Mouse (Mus musculus): ENCODE results near the gene Gm5485.

The Gm5485 gene

DNA sequence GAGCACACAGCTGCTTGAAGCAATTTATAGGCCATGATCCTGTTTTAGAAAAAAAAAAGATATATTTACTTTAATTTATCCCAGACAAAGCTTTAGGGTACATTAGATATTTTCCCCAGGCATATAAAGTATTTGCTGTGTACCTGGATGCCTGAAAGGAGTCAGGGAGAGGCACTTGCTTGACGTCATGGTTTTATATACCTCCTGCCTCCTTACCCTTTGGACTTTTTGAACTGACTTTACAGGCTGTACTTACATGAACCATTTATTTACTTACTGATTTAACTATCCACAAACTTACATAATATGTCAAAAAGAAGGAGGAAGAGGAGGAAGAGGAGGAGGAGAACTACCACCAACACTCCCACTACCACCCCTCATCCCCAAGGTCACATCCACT lies at the start of gene Gm5485:
Gm5485 (minus strand) TSS at position 171 of the 400 bp plus-strand sequence.
- DNase-seq: no peak

DNA sequence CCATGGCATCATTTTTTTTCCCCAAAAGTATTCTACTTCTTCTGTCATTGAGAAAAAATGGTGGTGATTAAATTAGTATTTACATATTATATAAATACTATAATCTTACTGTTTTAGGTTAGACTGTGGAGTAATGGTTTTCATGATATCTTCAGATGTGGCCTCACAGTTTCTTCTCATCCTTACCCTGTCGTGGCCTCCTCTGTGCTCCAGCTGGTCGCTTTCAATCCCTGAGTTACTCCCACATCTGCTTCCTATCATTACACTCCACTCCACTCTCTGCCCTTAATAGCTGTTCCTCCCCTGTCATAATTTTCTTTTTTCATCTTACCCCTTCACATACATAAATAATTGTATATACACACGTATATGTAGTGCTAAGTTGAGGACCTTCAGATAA lies 41.0 kb upstream of the Gm5485 start:
- no peak for DNase-seq

DNA sequence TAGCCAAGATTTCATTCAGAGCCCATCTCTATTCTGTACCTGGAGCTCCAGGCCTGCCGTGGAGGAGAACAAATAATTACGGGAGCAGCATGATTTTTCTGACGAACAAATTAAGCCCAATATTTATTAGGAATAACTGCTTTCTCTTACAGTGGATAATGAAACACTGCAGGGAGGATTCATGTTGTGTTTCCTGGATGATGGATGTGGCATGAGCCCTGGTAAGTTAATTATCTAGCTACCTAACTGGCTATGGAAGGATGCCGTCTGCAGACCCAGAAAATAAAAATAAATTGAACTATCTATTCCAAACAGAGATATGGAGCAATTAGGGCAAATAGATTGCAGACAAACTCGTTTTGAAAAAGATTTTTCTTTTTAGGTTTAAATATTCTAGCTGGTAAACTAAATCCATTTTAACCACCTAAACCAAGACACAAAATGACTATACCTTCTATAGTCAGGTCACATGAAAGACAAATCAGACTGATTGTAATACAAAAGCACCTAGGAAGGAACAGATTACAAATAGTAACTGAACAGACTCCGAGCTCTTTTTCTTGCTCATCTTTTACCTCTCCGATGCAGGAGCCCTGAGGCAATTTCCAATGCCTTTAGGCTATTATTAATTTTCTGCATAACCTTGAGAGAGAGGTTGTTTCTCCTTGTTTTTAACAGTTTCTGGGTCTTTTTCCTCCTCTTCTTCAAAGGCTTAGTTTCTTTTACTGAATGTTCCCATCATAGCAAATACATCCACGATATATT lies 34.1 kb upstream of the Gm5485 start:
- no peak for DNase-seq

DNA sequence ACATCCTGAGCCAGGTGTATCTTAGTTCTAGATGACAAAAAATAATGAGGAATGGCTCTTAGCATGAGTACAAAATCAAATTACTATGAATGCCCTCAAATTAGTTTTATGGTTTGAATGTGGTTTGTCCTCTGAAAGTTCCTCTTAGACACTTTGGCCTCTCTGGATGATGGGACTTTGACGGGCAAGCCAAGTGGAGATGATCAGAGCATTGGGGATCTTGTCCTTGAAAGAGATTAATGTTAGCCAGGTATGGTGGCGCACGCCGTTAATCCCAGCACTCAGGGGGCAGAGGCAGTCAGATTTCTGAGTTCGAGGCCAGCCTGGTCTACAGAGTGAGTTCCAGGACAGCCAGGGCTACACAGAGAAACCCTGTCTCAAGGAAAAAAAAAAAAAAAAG lies 32.4 kb upstream of the Gm5485 start:
- DNase-seq: no peak

DNA sequence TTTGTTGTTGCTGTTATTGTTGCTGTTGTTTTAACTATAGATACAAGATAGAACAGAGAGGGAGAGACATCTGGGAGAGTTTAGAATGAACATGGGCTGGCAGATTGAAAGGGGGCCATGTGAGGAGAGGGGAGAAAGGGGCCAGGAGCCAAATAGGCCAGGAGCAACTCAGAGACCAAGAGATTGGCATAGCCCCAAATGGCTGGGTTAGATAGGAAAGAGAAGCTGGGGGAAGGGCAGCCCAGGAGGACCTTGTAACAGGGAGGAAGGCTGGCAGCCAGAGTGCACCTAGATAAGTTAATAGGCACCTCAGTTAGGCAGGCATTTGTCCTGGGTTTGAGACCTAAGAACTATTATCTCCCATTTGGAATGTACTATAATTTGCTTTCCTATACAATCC lies 25.3 kb upstream of the Gm5485 start:
- no peak for DNase-seq

DNA sequence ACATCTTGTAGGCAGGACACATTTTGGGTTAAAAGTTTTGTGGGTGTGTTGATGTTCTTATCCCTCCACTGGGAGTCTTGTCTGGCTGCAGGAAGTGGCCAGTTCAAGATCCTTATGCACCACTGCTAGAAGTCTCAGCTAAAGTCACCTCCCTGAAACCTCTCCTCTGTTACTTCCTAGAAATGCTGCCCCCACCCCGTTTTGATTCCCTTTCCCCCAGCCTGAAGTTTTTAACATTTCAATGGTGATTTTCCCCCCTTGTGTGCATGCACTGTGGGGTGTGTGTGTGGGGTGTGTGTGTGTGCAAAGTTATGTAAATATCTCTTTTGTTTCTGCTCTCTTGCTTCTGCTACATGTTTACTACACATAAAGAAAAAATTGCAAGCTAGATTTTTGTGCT lies 23.2 kb upstream of the Gm5485 start:
- DNase-seq: no peak

DNA sequence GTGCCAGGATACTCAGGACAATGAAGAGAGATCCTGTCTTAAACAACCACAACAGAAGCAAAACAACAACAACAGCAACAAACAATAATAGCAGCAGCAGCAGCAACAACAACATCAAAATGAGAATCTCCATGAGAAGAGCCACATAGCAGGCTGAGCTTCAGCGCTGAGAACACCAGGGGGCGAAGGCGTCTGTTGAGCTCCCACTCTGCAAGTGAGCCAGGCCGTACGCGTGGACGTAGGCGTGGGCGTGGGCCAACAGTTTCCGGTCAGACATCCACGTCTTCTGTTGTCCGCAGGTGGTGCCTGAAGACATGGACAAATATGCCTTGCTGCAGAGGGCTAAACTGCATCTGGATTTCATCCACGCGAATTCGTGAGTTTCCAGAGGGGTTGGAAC lies 18.8 kb upstream of the Gm5485 start, which contains the start of gene Morc1:
Morc1 (plus strand) TSS at position 211 of the 400 bp plus-strand sequence.
- DNase-seq: peak in 1 of 2 experiments; percentile 7

DNA sequence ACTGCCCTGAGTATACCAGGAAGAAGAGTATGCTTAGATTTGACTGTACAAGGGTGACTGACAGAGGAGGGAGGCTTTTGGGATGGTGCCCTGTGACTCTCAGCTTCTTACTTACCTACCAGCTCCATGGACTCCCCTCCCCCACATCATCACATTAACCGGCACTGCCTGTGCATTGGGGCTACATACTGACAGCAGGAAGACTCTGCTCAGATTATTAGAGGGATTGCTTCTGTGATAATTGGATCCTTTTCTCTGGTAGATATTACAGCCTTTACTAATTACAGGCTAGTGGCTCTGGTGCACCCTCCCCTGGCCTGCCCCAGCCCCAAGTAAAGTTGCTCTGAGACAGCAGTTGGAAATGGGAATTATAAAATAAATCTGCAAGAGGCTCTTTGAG lies 17.2 kb upstream of the Gm5485 start:
- DNase-seq: no peak

DNA sequence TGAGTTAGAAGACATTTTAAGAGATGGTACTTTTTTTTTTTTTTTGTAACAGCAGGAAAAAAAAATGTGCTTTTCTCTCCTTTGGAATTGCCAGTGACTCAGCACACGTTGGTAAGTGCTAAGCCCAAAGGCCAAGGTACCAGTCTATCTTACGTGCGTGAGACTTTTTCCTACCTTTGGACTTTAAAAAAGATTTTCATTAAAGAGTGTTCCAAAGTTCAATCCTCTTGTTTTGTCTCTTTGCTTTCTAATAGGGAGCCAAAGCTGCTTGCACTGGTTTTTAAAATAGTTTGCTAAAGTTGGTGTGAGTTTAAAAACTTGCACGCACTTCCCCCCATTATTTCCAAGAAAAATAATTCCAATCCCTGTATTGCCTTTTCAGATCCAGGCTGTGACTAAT lies 11.9 kb upstream of the Gm5485 start:
- no peak for DNase-seq

DNA sequence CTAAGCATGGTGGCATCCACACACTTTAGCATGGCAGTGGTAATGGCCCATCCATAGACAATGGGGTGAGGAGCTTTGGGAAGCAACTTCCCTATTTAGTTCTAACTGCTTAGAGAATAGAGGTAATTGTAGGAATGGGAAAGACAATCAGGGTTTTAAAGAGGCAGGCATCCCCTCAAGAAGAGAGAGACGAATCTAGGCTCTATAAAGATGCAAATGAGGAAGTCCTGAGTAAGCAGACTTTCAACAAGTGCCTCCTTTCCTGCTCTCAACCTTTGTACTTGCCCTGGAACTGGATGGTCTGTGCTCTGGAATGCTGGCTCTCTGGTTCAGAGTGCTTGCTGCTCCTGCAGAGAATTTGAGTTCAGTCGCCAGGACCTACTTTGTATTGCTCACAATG lies 10.3 kb upstream of the Gm5485 start:
- DNase-seq: no peak

DNA sequence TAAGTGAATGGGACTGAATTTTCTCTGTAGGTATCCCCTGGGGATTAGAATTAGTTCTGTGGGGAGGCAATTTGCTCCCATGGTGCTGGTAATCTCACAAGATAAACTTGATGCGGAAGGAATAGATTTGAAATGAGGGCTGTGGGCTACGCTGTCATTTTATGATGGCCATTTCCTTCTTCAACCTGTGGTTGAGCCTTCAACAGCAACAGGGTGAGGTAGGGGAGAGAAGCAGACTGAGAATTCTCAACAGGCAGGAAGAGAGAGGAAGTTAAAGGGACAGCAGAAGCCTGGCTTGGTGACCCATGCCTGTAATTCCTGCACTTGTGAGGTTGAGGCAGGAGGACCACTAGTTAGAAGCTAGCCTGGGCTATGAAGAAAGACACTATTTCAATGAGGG lies 6.8 kb upstream of the Gm5485 start:
- no peak for DNase-seq

DNA sequence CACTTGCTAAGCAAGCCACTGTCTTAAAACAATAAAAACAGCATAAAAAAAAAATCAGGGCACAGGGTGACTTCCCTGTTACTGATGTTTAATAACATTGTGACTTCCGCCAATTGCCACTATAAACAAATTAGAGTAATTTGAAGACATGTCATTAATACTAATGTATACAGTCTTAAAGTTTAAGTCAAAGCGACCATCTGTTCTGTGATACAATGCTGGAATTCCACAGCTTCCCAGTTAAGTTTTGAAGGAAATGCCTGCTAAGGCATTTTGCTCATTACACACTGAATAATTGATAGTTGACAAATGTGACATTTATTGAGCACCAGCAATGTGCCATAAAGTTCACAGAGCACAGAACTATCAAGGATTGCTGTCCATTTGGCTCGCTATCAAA lies 6.3 kb upstream of the Gm5485 start:
- no peak for DNase-seq

DNA sequence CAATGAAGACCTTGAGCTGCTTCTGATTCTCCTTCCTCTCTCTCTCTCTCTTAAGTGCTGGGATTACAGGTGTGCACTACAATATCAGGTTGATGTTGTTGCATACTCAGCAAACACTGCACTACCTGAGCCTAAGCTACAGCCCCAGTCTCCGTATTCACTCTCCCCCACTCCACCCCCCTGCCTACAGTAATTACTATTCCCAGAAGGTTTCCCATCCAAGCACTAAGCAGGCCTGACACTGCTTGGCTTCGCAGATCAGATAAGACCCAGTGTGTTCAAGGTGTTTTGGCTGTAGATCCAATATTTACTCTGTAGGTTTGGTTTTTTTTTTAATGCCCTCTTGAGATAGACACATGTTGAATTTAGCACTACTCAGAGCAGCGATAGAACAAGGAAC lies 2.1 kb downstream of the Gm5485 start:
- DNase-seq: no peak

DNA sequence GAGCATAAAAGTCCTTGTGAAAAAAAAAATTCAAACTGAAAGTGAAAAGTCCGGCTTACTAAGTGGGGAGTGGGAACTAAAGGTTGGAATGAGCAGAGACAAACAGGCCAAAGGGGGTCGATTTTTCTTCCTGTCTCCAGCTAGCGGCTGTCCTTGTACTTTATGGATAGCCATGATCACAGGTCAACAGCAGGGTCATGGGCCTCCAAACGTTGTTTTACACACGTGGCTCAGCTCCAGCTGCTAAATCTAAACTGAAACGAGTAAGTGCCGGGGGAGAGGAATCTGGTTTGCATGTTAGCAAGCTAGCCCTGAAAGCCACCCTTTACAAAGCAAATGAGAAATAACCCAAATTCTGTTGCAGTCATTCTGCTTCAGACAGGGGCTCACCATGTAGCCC lies 2.6 kb downstream of the Gm5485 start:
- DNase-seq: no peak

DNA sequence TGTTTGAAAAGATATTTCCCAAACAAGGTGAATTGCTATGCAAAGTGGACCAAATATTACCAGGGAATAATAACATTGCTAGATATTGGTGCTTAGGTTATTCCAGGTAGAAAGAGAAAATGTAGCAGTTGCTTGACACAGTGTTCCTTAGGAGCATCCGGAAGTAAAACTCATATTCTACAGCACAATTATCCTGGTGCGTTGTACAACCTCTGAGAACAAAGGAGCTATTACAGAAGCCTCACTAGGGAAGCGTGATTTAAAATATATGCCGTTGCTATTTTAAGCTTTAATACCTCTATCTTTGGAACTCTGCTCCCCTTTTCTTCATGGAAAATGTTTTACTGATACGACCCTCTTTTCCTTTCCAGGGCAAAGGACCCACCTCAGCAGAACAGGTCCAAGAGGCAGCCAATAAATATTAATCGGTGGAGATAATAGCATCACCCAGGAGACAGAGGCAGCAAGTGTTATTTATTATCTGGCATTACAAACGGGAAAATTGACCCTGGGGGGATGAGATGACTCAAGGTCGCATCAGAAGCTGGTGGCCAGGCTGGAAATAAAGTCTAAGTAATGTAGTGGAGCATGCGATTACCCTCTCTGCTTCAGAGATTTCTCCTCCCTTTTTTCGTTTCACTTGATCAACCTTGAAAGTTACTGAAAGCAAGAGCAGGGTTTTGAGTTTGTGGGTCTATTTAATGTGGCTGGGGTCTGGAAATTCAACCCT lies 6.4 kb downstream of the Gm5485 start:
- no peak for DNase-seq

DNA sequence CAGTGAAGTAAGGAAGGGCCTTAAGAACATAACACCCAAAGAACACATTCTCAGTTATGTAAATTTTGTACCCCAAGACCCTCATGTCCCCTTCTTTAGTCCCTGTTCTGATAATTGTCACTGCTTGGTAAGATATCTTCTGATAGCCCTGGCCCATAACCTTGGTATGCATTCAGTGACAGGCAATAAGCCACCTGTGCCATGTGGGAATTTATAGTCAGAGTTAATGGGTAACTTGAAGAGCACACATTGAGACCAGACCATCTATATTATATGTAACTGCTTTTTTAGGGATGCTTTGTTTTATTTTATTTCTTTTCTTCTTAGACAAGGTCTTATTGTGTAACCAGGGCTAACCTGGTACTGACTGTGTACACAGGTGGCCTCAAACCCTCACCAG lies 8.2 kb downstream of the Gm5485 start:
- no peak for DNase-seq

DNA sequence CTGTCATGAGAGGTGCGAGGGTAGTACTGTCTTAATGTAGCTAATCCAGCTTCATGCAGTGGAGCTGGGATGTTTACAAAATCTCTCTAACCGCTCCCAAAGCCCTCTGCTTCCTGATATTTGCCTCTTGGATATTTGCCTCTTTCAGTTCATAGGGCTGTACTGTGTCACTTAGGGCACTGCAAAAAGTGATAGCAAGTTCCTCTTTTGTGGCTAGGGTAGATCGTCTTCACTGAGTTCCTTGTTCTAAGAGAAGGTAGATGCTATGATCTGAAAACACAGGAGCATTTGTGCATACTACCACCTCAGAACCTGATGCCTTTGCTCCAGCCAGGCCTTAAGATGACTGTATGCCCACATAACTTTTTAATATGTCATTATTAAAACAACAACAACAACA lies 8.8 kb downstream of the Gm5485 start:
- no peak for DNase-seq

DNA sequence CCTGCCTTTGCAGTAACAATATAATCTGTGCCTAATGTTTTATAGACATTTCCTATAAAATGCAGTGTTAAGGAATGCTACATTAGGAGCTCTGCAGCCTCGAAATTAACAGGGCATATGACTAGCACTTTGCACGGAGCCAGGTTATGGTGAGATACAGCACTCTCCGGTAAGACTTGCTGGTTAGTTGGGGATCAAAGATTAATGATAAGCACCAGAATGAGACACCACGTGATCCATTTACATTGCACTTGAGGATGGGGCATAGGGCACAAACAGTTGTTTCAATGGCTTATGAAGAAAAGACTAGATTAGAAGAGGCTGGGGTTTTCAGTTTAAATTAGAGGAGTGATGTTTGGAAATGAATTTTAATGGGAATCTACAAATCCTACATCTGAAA lies 9.3 kb downstream of the Gm5485 start:
- no peak for DNase-seq

DNA sequence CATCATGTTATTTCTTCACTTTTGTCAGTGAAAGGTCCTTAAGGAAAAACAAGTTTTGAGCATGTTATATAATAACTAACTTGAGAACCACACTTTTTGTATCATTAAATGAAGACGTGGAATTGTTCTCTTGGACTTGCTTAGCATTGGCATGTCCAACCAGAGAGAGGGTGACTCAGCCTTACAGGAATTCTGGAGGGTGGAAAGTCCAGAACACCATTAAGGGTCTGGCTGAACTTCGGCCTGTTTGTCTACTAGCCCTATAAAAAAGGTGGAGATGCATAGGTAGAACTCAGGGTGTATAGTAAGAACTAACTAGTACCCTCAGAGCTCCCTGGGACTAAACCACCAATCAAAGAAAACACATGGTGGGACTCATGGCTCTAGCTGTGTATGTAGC lies 16.9 kb downstream of the Gm5485 start:
- no peak for DNase-seq

DNA sequence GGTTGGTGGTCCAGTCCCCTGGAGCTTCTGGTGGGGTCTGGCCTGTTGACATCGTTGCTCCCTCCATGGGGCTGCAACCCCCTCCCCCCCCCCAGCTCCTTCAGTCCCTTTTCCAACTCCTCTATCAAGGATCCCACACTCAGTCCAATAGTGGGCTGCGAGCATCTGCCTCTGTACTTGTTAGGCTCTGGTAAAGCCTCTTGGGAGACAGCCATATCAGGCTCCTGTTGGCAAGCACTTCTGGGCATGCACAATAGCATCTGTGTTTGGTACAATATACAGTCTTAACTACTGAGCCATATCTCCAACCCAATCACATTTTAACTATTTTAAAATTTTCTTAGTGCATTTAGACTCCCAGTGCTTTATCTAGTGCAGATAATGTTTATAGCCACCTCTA lies 25.2 kb downstream of the Gm5485 start:
- DNase-seq: no peak

DNA sequence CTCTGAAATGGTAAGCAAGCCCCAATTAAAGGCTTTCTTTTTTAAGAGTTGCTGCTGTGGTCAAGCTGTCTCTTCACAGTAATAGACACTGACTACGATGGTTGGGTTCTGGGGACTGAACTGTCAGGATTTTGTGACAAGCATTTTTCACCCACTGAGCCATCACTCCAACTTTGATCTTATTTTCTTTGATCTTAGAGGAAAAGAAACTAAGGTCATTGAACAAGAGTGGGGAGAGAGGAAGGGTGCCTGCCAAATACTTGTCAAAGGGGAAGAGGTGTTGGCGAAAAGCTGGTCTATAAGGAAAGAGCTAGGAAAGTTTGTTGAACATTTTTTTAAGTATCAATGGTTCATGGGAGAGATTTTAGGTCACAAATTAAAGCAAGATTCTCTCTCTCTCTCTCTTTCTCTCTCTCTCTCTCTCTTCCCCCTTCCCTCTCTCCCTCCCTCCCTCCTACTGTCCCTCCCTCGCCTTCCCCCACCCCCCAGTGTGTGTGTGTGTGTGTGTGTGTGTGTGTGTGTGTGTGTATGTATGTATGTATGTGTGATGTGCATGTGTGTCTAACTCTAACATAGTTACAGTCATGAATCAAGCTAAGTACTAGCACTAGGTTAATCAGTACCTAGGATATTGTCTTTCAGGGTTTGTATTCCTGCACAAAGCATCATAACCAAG lies 28.5 kb downstream of the Gm5485 start:
- no peak for DNase-seq

DNA sequence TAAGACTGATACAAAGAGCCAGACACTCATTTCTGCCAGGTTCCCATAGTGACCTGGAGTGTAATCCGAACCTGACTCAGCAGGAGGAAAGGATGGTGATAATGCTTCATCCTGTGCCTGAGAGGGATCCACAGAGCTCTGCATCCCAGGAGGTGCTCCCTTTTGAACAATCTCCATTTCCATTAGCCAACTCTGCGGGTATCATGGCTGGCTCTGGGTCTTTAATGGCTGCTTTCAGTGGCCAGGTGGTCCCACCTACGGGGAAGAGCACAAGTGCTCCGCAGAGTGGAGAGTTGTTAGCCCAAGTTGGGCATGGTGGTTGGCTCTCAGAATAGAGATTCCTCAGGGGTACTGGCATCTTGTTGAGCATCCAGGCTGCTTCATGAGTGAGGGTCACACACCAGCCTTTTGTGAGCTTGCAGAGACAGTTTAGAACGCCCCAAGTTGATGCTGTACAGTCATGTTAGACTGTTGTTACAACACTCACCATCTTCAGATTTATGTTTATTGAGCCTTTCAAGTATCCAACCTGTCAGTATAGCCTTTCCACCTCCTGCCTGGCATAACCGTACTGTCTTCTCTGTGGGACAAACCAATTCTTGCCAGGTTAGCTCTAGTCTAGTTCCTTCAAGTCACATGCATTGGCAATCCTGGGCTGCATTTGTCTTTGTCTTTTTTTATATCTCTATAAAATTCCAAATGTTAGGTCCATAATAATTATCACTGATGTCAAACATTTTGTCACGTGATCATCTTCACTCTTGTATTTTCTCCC lies 38.3 kb downstream of the Gm5485 start:
- peak; percentile 75 to 82 for DNase-seq

DNA sequence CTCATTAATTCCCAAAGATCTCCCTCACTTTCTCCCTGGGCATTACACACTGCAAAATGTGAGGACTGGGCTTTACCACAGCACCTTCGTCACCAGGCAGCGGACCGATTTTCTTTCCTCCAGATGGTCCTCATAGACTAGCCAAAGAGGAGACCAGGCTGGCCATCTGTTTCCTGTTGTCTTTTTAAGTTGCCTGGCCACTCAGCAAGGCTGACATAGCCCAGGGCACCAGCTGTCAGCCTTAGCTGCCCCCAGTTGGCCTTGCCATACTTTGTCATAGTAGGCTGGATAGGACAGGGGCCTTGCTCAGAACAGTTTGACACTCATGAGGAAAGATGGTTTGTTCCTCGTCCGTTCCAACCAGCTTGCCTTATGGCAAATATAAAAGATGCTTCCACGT lies 39.8 kb downstream of the Gm5485 start:
- peak; percentile 80 to 83 for DNase-seq
